Mouse (Mus musculus): ENCODE data around the gene Gm17949. TPM values are rescaled to one million over a fixed set of nuclear protein-coding genes. Genes with fewer than 3 reads are reported as not detected.

Gene Gm17949
- total and polyA plus RNA-seq, 3 experiments: 0.21 to 0.98 (median 0.27) TPM

DNA sequence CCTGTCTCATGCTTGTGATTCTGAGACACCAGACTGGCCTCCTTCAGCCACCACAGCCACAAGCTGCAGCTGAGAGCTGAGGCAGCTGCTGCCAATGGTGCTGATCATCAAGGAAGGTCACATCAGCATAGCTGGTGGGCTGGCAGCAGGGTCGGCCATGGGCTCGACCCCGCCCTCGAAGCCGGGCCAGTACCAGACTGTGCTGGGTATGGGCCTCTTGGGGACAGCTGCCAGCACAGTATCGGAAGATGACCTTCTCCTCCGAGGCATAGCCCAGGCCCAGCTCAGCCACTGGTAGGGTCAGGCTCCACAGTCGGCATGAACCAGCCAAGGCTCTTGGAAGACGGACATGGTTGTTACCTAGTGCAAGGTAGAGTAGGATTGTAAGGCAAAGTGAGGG, 11.9 kb upstream of the Gm17949 start:
- TF ChIP-seq POLR2AphosphoS5 (IDR thresholded peaks at IDR 0.05; ENCODE audit: insufficient replicate concordance, low read depth, low read length): no peak
- no peak for TF ChIP-seq TAL1 (conservative IDR thresholded peaks at IDR 0.05; ENCODE audit: low read depth, low read length)
- no peak for TF ChIP-seq CTCF (IDR thresholded peaks at IDR 0.05; ENCODE audit: low read depth, low read length)
- no peak for TF ChIP-seq GATA2 (IDR thresholded peaks at IDR 0.05; ENCODE audit: borderline replicate concordance, low read depth, low read length)
- TF ChIP-seq GATA1 (IDR thresholded peaks at IDR 0.05; ENCODE audit: borderline replicate concordance, low read length): no peak
- no peak for ATAC-seq (ENCODE audit: extremely low read depth, insufficient number of reproducible peaks, low FRiP score, poor library complexity, severe bottlenecking)
- H3K36me3 ChIP-seq (replicated peaks): peaks cover 87% of the 10 kb centered on the region

DNA sequence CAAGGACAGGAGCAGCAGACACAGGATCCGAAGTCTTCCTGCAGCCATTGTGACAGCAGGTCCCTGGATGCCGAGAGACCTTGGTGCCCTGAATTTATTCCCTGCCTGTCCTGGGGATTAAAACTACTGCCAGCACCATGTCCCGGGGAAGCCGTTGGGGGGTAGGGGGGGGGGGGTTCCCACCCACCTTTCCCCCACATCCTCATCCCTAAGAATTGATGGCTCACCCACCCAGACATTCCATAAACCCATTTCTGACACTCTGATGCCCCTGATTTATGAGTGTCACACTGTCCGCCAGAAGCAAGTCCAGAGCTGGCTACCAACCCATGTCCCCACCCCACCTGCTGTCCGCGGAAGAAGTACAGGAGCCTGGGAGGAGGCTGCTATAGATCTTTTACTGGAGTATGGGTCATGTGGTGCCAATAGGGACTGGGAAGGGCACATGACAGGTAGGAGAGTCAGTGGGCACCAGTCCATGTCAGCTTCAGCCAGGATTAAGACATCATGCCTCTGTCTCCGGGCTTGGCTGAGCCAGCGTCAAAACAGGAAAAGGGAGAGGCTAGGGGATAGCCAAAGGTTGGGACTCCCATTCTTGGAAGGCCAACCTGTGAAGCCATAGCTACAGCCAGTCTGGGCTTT, 11.2 kb upstream of the Gm17949 start, which contains the start of gene Pspn:
Gene Pspn (minus strand): TSS at position 51 of the 642 bp plus-strand sequence.
- Histone ChIP-seq H3K4me1 (ENCODE audit: insufficient read depth, low read depth, low read length) (peaks cover 64% of the 10 kb centered on the region), H3K36me3 (replicated peaks) (peaks cover 85% of the 10 kb centered on the region), H3K9me3 (replicated peaks) (peaks cover 3% of the 10 kb centered on the region; the same call in 1 of the 2 replicates), H3K27me3 (ENCODE audit: insufficient read depth, low read length) (no peaks in the 10 kb centered on the region), H3K4me3 (ENCODE audit: low read depth, low read length) (0 out of 2 replicates have a peak within 1 kb of the TSS, but pooled peaks have one; percentile 8)
- DNase-seq (ENCODE audit: low spot score) (no peak), ATAC-seq (ENCODE audit: extremely low read depth, insufficient number of reproducible peaks, low FRiP score, poor library complexity, severe bottlenecking) (no peak)
- TF ChIP-seq CTCF (IDR thresholded peaks at IDR 0.05; ENCODE audit: low read depth, low read length) (no peak), POLR2AphosphoS5 (IDR thresholded peaks at IDR 0.05; ENCODE audit: insufficient replicate concordance, low read depth, low read length) (no peak), GATA1 (IDR thresholded peaks at IDR 0.05; ENCODE audit: borderline replicate concordance, low read length) (no peak), GATA2 (IDR thresholded peaks at IDR 0.05; ENCODE audit: borderline replicate concordance, low read depth, low read length) (no peak), TAL1 (conservative IDR thresholded peaks at IDR 0.05; ENCODE audit: low read depth, low read length) (no peak)

More for the DNA sequence above, 11.9 kb upstream of the Gm17949 start:
- Histone ChIP-seq H3K4me1 (ENCODE audit: insufficient read depth, low read depth, low read length) (peaks cover 58% of the 10 kb centered on the region), H3K4me3 (ENCODE audit: low read depth, low read length) (0 out of 2 replicates have a peak overlapping the region, but pooled peaks have one; percentile 8), H3K27me3 (ENCODE audit: insufficient read depth, low read length) (no peaks in the 10 kb centered on the region), H3K9me3 (replicated peaks) (peaks cover 3% of the 10 kb centered on the region; the same call in 1 of the 2 replicates)
- DNase-seq (ENCODE audit: low spot score): no peak

DNA sequence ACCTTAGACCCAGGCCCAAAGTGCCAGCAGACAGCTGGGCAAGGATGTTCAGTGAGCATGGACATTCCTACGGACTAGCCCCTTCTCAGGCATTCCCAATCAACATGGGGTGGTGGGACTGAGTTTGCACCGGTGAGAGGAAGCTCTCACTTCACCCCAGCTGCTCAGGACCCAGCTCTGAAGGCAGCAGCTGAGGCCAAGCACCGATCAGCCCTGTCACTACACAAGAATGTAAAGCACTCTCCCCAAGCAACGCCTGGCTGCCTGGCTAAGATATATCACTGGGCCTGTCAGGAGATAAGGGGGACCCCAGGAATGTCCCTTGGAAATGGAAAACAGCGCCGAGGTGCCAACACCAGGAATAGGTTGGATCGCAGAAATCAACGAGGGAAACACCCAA, 10.0 kb upstream of the Gm17949 start:
- ATAC-seq (ENCODE audit: extremely low read depth, insufficient number of reproducible peaks, low FRiP score, poor library complexity, severe bottlenecking): no peak
- H3K4me3 ChIP-seq (ENCODE audit: low read depth, low read length): no peak overlapping the region
- TF ChIP-seq TAL1 (conservative IDR thresholded peaks at IDR 0.05; ENCODE audit: low read depth, low read length) (no peak), POLR2AphosphoS5 (IDR thresholded peaks at IDR 0.05; ENCODE audit: insufficient replicate concordance, low read depth, low read length) (no peak), GATA1 (IDR thresholded peaks at IDR 0.05; ENCODE audit: borderline replicate concordance, low read length) (no peak), CTCF (IDR thresholded peaks at IDR 0.05; ENCODE audit: low read depth, low read length) (no peak), GATA2 (IDR thresholded peaks at IDR 0.05; ENCODE audit: borderline replicate concordance, low read depth, low read length) (no peak)
- no peaks in the 10 kb centered on the region for H3K27me3 ChIP-seq (ENCODE audit: insufficient read depth, low read length)
- peaks cover 70% of the 10 kb centered on the region for H3K4me1 ChIP-seq (ENCODE audit: insufficient read depth, low read depth, low read length)
- peaks cover 3% of the 10 kb centered on the region; the same call in 1 of the 2 replicates for H3K9me3 ChIP-seq (replicated peaks)
- no peak for DNase-seq (ENCODE audit: low spot score)
- peaks cover 85% of the 10 kb centered on the region for H3K36me3 ChIP-seq (replicated peaks)

DNA sequence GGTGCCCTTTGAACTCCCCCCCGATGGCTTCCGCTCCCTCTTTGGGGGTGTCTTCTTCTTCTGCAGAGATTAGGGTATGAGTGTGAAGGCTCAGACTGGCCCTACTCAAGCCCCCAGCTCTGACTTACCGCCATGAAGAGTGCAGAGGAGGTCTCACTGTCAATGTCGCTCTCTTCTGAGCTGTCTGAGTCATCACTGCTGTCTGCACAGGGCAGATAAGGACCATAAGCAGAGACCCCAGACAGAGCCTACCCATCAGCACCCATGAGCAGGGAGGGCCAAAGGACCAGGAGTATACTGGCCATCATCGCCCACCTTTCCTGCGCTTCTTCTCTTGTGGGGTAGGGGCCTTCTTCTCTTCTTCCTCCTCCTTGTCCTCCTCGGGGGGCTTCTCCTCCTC, 7.3 kb upstream of the Gm17949 start:
- Histone ChIP-seq H3K4me3 (ENCODE audit: low read depth, low read length) (peak overlapping the region; percentile 54; the same call in 1 of the 2 replicates), H3K9me3 (replicated peaks) (peaks cover 3% of the 10 kb centered on the region; the same call in 1 of the 2 replicates), H3K36me3 (replicated peaks) (peaks cover 97% of the 10 kb centered on the region), H3K4me1 (ENCODE audit: insufficient read depth, low read depth, low read length) (peaks cover 74% of the 10 kb centered on the region), H3K27me3 (ENCODE audit: insufficient read depth, low read length) (no peaks in the 10 kb centered on the region)
- DNase-seq (ENCODE audit: low spot score): peak; percentile 66
- peak; percentile 88 for ATAC-seq (ENCODE audit: extremely low read depth, insufficient number of reproducible peaks, low FRiP score, poor library complexity, severe bottlenecking)
- no peak for TF ChIP-seq GATA2 (IDR thresholded peaks at IDR 0.05; ENCODE audit: borderline replicate concordance, low read depth, low read length)
- TF ChIP-seq TAL1 (conservative IDR thresholded peaks at IDR 0.05; ENCODE audit: low read depth, low read length): peak; percentile 78
- TF ChIP-seq CTCF (IDR thresholded peaks at IDR 0.05; ENCODE audit: low read depth, low read length): no peak
- TF ChIP-seq POLR2AphosphoS5 (IDR thresholded peaks at IDR 0.05; ENCODE audit: insufficient replicate concordance, low read depth, low read length): no peak
- TF ChIP-seq GATA1 (IDR thresholded peaks at IDR 0.05; ENCODE audit: borderline replicate concordance, low read length): no peak

DNA sequence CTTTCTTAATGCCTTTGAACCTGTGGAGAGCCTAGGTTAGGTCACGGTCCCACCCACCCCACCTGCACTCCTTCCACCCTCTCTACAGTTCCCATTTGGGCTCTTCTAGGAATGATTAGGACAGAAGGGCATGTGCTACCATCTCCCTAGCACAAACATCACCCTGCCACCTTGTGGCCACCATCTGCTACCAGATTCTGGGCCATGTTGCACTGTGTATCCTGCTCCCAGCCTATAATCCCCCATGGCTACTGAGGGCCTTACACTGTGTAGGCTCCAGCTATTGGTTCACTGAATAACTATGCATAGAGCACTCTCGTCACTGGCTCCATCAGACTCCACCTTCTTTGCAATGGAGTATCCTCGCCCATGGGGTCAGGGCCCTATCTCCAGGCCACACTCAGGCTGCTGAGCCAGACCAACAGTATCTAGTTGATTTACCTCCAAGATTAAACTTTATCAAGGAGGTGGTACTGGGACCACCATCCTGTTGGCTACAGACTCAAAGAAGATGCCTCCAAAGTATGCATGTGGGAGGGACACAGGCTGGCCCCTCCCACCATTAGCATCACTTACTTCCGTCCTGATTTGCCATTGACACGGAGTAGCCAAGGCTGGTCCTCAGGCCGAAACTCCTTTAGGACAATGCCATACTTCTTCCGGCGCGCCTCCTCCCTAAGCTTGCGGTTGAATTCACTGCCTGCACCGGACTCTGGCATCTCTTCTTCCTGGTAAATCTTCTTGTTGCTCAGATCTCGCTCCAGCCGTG, 3.9 kb upstream of the Gm17949 start:
- TF ChIP-seq CTCF (IDR thresholded peaks at IDR 0.05; ENCODE audit: low read depth, low read length) (no peak), GATA2 (IDR thresholded peaks at IDR 0.05; ENCODE audit: borderline replicate concordance, low read depth, low read length) (no peak), POLR2AphosphoS5 (IDR thresholded peaks at IDR 0.05; ENCODE audit: insufficient replicate concordance, low read depth, low read length) (no peak), TAL1 (conservative IDR thresholded peaks at IDR 0.05; ENCODE audit: low read depth, low read length) (no peak), GATA1 (IDR thresholded peaks at IDR 0.05; ENCODE audit: borderline replicate concordance, low read length) (no peak)
- ATAC-seq (ENCODE audit: extremely low read depth, insufficient number of reproducible peaks, low FRiP score, poor library complexity, severe bottlenecking): no peak
- Histone ChIP-seq H3K36me3 (replicated peaks) (peaks cover 71% of the 10 kb centered on the region), H3K4me3 (ENCODE audit: low read depth, low read length) (no peak overlapping the region), H3K27me3 (ENCODE audit: insufficient read depth, low read length) (no peaks in the 10 kb centered on the region), H3K9me3 (replicated peaks) (no peaks in the 10 kb centered on the region), H3K4me1 (ENCODE audit: insufficient read depth, low read depth, low read length) (peaks cover 81% of the 10 kb centered on the region)
- DNase-seq (ENCODE audit: low spot score): no peak

DNA sequence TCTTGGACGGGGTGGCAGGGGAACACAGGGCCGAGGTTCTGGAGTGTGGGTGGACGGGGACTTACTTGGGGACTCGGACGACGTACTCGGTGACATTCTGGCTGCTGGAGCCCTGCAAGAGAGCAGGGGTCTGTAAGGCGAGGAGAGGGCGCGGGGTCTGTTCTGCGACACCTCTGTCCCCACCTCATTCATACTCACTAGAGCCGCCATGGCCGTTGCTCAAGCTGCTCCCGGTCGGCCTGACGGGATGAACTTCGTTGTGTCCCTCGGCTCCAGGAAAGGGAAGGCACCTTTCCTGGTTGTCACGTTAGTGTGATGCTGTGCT, 396 bp upstream of the Gm17949 start:
- H3K27me3 ChIP-seq (ENCODE audit: insufficient read depth, low read length): no peaks in the 10 kb centered on the region
- H3K9me3 ChIP-seq (replicated peaks): no peaks in the 10 kb centered on the region
- DNase-seq (ENCODE audit: low spot score): no peak
- peak; percentile 25 for ATAC-seq (ENCODE audit: extremely low read depth, insufficient number of reproducible peaks, low FRiP score, poor library complexity, severe bottlenecking)
- H3K4me3 ChIP-seq (ENCODE audit: low read depth, low read length): peak overlapping the region; percentile 88
- peaks cover 60% of the 10 kb centered on the region for H3K4me1 ChIP-seq (ENCODE audit: insufficient read depth, low read depth, low read length)
- no peak for TF ChIP-seq TAL1 (conservative IDR thresholded peaks at IDR 0.05; ENCODE audit: low read depth, low read length)
- TF ChIP-seq GATA1 (IDR thresholded peaks at IDR 0.05; ENCODE audit: borderline replicate concordance, low read length): no peak
- TF ChIP-seq GATA2 (IDR thresholded peaks at IDR 0.05; ENCODE audit: borderline replicate concordance, low read depth, low read length): no peak
- TF ChIP-seq POLR2AphosphoS5 (IDR thresholded peaks at IDR 0.05; ENCODE audit: insufficient replicate concordance, low read depth, low read length): no peak; the same call in 1 of the 2 replicates
- TF ChIP-seq CTCF (IDR thresholded peaks at IDR 0.05; ENCODE audit: low read depth, low read length): no peak
- peaks cover 43% of the 10 kb centered on the region for H3K36me3 ChIP-seq (replicated peaks)
